Mouse (Mus musculus) left cerebral cortex, postnatal 36 days (tissue): ENCODE measurements around the gene Pde4d. TPM values are rescaled to one million over a fixed set of nuclear protein-coding genes. Genes with fewer than 3 reads are reported as not detected.

Experiments used
- DNase-seq, 2 experiments: peaks; one replicate each; pipeline ENCODE4 v3.0.0; 2021 to 2022; ENCODE audit warnings: low spot score in 2 of 2, mixed read lengths in 1 of 2
- intact Hi-C: fragments of 180-260 bp; cut with DNase I; formaldehyde crosslinking; loops from one replicate; pipeline ENCODE4 v1.15.1; 2025
- total RNA-seq, 2 experiments: library from RNA; stranded (reverse); gene quantifications; 2 replicates each; pipeline ENCODE4 v1.2.3; 2021

Pde4d gene
- total RNA-seq, 2 experiments from 2014 or later, result 110 to 119 TPM

GRCm38 (mm10) chr13:109242456-109243050 lies 792.8 kb downstream of the Pde4d start:
- DNase-seq, result no peak
- intact Hi-C loops, result no loop called here

- DNase-seq, result no peak
- intact Hi-C loops, result no loop called here
Measured at GRCm38 (mm10) chr13:109243160-109243559, 793.4 kb downstream of the Pde4d start.

- DNase-seq, result no peak
- intact Hi-C loops, result no loop called here
Measured at GRCm38 (mm10) chr13:109247061-109247460, 797.3 kb downstream of the Pde4d start.

- DNase-seq, result no peak
Measured at GRCm38 (mm10) chr13:109249315-109249714, 799.6 kb downstream of the Pde4d start.

GRCm38 (mm10) chr13:109255634-109256033 lies 805.9 kb downstream of the Pde4d start:
- intact Hi-C loops, result no loop called here
- DNase-seq, result no peak

More at GRCm38 (mm10) chr13:109249315-109249714, 799.6 kb downstream of the Pde4d start:
- intact Hi-C loops, result no loop called here

GRCm38 (mm10) chr13:109260220-109260795 lies 810.6 kb downstream of the Pde4d start:
- DNase-seq, result peak; percentile 35 to 51
- intact Hi-C loops, result no loop called here

- DNase-seq, result no peak
- intact Hi-C loops, result no loop called here
Measured at GRCm38 (mm10) chr13:109260796-109261516, 811.2 kb downstream of the Pde4d start.

GRCm38 (mm10) chr13:109261642-109262220 lies 812.0 kb downstream of the Pde4d start:
- DNase-seq, result no peak
- intact Hi-C loops, result no loop called here

GRCm38 (mm10) chr13:109262501-109262900 lies 812.8 kb downstream of the Pde4d start:
- no peak for DNase-seq

GRCm38 (mm10) chr13:109263833-109264232 lies 814.1 kb downstream of the Pde4d start:
- no peak for DNase-seq
- intact Hi-C loops, result no loop called here

More at GRCm38 (mm10) chr13:109262501-109262900, 812.8 kb downstream of the Pde4d start:
- intact Hi-C loops, result no loop called here

- intact Hi-C loops, result no loop called here
- no peak for DNase-seq
Measured at GRCm38 (mm10) chr13:109268253-109268652, 818.5 kb downstream of the Pde4d start.

GRCm38 (mm10) chr13:109268659-109269322 lies 819.0 kb downstream of the Pde4d start:
- no peak for DNase-seq
- intact Hi-C loops, result no loop called here

GRCm38 (mm10) chr13:109274869-109275268 lies 825.1 kb downstream of the Pde4d start:
- DNase-seq, result no peak
- intact Hi-C loops, result no loop called here

GRCm38 (mm10) chr13:109277792-109278191 lies 828.0 kb downstream of the Pde4d start:
- intact Hi-C loops, result no loop called here

GRCm38 (mm10) chr13:109278504-109278912 lies 828.8 kb downstream of the Pde4d start:
- intact Hi-C loops, result no loop called here
- peak; percentile 24 to 54 for DNase-seq

More at GRCm38 (mm10) chr13:109277792-109278191, 828.0 kb downstream of the Pde4d start:
- DNase-seq, result no peak

GRCm38 (mm10) chr13:109279211-109279610 lies 829.5 kb downstream of the Pde4d start:
- intact Hi-C loops, result no loop called here
- peak in 1 of 2 experiments; percentile 9 for DNase-seq

GRCm38 (mm10) chr13:109280433-109280832 lies 830.7 kb downstream of the Pde4d start:
- intact Hi-C loops, result no loop called here
- DNase-seq, result peak; percentile 18 to 33

GRCm38 (mm10) chr13:109287465-109287864 lies 837.7 kb downstream of the Pde4d start:
- intact Hi-C loops, result no loop called here
- DNase-seq, result no peak

GRCm38 (mm10) chr13:109290922-109291321 lies 841.2 kb downstream of the Pde4d start:
- DNase-seq, result no peak
- intact Hi-C loops, result no loop called here

- intact Hi-C loops, result no loop called here
- DNase-seq, result no peak
Measured at GRCm38 (mm10) chr13:109293011-109293410, 843.3 kb downstream of the Pde4d start.
